Mouse (Mus musculus): ENCODE results near the gene Angpt4.

The Angpt4 gene

GRCm38 (mm10) chr2:151910919-151911500, at the start of gene Angpt4:
Angpt4 (plus strand) TSS chr2:151911210.
- DNase-seq: no peak

- DNase-seq: no peak
Observed at GRCm38 (mm10) chr2:151862257-151862810, 48.7 kb upstream of the Angpt4 start.

- DNase-seq: no peak
Observed at GRCm38 (mm10) chr2:151864941-151865340, 46.1 kb upstream of the Angpt4 start.

GRCm38 (mm10) chr2:151866487-151866886, 44.5 kb upstream of the Angpt4 start:
- DNase-seq: peak; percentile 46

DNA sequence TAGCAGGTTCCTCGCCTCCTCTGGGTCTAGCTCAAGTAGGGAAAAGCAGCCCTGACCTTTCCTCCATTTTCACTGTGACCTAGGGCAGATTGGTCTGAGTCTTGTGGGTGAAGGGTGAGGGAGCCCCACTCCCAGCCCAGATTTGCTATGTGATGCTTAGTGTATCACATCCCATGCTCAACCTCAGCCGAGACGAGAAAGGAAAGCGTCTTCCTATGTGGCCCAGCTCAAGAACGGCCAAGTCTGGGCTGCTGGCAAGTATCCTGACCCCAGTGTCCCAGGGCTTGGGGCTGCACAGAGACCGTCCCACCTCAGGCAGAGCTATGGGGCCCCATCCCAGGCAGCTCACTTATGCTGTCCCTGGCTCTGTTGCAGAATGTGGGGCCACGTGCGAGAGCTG, 42.8 kb upstream of the Angpt4 start:
- no peak for DNase-seq

- peak; percentile 62 for DNase-seq
Observed at GRCm38 (mm10) chr2:151874551-151874950, 36.5 kb upstream of the Angpt4 start.

DNA sequence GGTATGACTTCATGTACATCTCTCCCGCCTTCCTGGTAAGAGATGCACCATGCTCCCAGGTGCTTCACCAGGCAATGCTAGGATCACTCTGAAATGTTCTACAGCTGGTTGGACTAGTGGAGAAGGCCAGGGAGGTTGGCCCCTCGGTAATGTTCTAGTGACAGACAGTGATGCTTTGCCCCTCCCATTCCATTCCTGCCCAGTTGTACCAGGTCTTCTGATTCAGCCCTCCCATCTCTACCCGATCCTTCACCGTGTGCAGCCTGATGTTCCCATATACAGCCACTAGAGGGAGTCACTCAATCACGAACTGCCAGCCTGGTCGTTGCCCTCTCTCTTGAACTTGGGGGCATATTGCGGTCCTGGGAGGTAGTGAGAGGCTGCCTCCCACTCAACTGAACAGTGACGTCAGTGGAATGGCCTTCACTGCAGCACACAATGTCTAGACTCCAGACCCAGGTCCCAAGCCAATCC, 35.0 kb upstream of the Angpt4 start:
- peak; percentile 42 for DNase-seq

DNA sequence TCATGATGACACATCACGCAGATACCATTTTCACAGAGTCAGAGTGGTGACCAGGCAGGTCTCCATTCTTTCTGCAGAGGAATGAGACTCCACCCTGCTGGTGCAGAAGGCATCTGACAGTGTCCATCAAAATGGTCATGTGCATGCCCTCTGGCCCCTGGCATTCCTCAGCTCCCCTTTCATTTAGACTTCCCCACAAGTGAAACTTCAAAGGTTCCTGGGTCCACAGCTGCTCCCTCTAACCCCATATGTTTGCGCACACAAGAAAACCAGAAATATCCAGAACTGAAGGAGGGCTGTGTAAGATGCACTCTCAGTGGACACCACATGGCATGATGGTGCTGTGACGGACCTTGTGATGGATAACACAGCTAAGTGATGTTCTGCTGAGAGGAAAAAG, 32.4 kb upstream of the Angpt4 start:
- no peak for DNase-seq

DNA sequence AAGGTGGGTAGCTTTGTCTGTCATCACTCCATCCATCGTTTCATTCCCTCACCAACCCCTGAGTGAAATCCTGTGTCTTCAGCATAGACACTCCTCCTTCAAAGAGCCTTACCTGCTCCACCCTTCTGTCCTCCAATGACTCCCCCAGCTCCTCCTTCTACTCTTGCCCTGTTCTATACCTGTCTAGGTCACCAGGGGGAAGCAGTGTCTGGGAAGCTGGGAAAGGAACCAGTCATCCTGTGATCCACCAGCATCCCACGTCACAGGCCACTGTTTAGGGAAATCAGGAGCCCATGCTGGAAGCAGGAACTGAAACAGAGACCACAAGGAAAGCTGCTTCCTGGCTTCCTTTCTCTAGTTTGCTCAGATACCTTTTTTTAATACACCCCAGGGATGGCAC, 31.2 kb upstream of the Angpt4 start:
- no peak for DNase-seq

GRCm38 (mm10) chr2:151891031-151891430, 20.0 kb upstream of the Angpt4 start:
- peak; percentile 33 for DNase-seq

DNA sequence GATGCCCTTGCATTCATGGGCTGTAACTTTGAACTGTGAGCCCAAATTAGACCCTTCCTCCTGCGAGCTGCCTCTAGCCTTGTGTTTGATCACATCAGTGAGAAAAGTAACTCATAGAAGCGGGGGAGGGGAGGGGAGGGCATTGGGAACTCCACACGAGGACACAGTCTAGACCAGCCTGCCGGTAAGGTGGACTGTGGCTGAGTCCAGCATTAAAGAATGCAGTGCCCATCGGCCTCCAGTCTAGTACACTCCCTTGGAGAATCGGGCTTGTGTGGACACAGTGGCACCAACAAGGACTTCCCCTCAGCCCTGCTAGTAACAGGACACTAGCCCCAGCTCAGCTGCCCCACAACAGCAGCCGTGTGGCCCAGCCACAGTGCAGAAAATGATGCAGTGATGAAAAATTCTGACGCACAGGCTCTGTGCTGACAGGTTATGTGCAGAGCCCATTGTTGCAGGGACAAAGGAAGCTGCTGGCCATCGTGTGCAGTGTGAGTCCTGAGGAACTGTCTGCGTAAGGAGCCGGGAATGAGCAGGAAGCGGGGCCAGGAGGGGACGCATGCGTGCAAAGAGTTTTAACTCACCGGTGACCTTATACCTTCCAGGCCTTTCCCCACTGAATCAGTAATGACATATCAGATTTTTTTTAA, 17.8 kb upstream of the Angpt4 start:
- no peak for DNase-seq

GRCm38 (mm10) chr2:151894209-151894980, 16.6 kb upstream of the Angpt4 start:
- peak; percentile 15 for DNase-seq

GRCm38 (mm10) chr2:151895911-151896310, 15.1 kb upstream of the Angpt4 start:
- no peak for DNase-seq

DNA sequence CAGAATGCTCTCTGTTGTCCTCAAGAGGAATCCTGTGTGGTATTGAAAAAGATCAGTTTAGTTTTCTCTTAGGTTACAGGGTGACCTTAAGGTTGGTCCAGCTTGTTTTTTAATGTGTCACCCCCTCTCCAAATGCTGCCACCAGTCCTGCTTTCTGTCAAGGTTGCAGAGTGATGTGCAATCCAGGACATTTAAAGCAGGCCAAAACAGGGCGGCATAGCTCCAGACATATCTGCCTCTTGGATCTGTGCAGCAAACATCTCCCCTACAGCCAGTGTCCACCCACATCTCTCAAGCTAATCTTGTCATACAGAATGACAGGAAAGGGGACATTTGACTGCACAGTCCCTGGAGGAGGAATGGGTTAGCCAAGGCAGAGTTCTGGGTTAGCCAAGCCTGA, 12.9 kb upstream of the Angpt4 start:
- DNase-seq: no peak

GRCm38 (mm10) chr2:151900845-151901244, 10.2 kb upstream of the Angpt4 start:
- no peak for DNase-seq

DNA sequence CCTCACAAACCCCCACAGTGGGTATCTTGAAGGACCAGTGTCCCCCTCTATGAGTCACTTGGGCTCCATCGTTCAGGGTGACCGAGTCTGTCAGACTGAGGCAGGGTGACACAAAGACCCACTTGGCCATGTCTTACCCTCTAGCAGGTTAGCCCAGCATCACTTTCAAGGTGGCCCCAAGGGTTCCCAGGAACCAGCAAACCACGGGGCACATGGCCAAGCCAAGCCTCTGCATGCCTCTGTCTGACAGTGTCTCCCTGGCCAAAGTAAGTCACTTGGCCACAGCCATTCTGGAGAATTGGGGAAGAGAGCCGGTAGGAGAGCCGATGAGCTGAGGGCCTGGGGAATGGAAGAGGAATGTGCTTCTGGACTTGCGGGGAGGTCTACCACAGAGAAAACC, 7.7 kb upstream of the Angpt4 start:
- DNase-seq: no peak

DNA sequence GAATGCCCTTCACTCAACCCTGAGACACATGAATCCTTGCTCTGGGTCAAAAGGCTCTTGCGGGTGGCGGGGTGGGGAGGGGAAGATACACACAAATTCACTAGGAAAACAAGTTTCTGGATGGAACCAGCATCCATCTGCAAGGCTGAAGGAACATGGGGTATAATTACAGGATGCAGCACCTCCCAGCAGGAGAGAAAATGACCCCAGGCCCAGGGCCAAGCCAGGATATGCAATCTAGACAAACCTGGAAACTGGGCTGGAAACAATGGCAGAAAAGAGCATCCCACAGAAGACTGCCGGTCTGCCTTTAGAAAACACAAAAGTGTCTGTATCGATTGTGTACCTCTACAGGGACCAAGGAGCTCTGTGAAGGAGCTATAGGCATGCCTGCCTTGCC, 7.1 kb upstream of the Angpt4 start:
- no peak for DNase-seq

DNA sequence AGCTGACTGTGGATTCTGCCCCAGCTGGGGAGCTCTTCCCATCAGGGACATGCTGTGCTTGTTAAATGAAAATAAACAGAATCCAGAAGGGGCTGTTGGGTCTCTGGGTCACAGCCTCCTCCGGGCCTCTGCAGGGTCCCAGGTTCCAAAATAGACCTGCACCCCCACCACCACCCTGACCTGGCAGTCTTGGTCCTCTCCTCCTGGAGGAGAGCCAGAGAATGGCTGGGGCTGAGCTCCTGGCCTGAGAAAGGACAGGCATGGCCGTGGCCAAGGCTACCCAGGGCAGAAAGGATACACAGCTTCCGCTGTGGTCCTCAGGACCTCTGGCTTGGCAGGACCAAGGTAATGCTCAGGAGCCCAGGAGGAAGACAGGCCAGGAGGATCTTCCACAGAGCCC, 6.4 kb upstream of the Angpt4 start:
- DNase-seq: no peak

DNA sequence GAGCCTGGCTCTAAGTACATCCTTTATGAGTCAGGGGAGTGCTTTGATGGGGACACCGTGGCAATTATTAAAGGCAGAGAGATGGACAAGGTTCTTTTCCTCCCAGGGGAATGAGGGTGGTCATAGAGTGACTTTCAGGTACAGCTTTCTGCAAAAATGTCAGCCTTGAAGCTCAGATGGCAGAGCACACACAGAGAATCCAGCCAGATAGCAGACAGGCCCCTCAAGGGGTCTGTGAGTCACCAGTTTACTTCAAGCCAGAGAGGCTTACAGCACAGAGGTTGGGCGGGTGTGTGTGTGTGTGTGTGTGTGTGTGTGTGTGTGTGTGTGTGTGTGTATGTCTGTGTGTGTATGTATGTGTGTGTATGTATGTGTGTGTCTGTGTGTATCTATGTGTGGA, 4.0 kb upstream of the Angpt4 start:
- DNase-seq: no peak

GRCm38 (mm10) chr2:151909386-151909785, 1.6 kb upstream of the Angpt4 start:
- no peak for DNase-seq

GRCm38 (mm10) chr2:151910498-151910897, 512 bp upstream of the Angpt4 start:
- DNase-seq: no peak

DNA sequence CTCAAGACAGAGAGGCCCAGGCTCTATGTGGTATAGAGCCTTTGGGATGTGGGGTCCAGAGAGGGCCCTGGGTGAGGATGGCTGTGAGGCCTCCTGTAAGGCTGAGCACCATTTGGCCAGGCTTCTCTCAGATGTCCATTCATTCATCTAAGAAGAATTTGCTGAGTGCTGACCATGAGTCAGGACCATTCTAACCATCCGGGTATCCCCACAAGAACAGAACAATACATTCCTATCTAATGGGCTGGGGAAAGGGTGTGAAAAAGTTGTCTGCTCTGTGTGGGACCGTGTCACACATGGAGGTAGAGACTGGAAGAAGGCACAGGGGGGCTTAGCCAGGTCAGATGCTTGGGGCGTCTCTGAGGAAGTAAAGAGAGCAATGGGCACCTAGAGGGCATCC, 741 bp downstream of the Angpt4 start:
- DNase-seq: no peak

- no peak for DNase-seq
Observed at GRCm38 (mm10) chr2:151914120-151914519, 3.1 kb downstream of the Angpt4 start.

GRCm38 (mm10) chr2:151915111-151915510, 4.1 kb downstream of the Angpt4 start:
- no peak for DNase-seq

Data from right cerebral cortex, postnatal 4 days (tissue).